18 mouse cellular contexts compared by ENCODE assay signal in the genomic region with DNA sequence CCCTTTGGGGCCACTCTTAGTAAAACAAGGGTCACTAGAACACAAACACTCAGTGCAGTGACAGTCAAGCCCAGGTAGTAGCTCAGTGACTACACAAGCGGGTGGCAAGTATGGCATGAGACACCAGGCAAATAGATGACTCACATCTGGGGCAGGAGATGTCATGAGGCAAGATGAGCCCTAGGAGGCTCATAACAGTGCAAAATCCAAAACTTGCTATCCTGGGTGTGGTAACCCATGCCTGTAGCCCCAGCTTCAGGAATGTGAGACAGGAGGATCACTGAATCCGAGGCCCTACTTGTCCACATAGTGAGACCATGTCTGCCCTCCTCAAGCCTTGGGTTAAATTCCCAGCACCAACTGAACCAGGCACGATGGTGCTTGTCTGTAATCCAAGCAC. TPM values are rescaled to one million over a fixed set of nuclear protein-coding genes. Genes with fewer than 3 reads are reported as not detected.
A peak's percentile ranks its signal among the peaks of the same experiment; 100 is the strongest.
DNase-seq lines count a peak whose midpoint lies in the region; ATAC-seq and TF ChIP-seq lines count a peak whose summit lies in the region.
"Had no signal": no experiment of that assay in that cellular context is flagged by ENCODE, and none has a peak within 500 bp of the region (broad histone marks: within the 10 kb centered on the region; RNA-seq: fewer than 3 reads in every experiment).

No protein-coding gene starts in this region.

- no peak overlapping the region for H3K4me2 ChIP-seq in hindbrain, postnatal 0 days (ENCODE audit: low read depth, low read length)
- H3K4me2 ChIP-seq: heart, embryonic 15.5 days had no signal

- H3ac ChIP-seq in C2C12 (ENCODE audit: control insufficient read depth, insufficient read length, low read depth), result no peak overlapping the region

- peaks cover 8% of the 10 kb centered on the region for H3K27me3 ChIP-seq in C2C12 (ENCODE audit: control insufficient read depth, insufficient read depth, insufficient read length)
- H3K27me3 ChIP-seq in hindbrain, postnatal 0 days (ENCODE audit: insufficient read depth, low read length), result peaks cover 19% of the 10 kb centered on the region
- H3K27me3 ChIP-seq: CH12.LX, Patski had no signal

- H3K4me3 ChIP-seq in C2C12 (ENCODE audit: insufficient read depth, poor library complexity, severe bottlenecking), result no peak overlapping the region
- H3K4me3 ChIP-seq in hindbrain, postnatal 0 days (ENCODE audit: low read length), result no peak overlapping the region
- H3K4me3 ChIP-seq: heart, embryonic 15.5 days had no signal

- no peak overlapping the region for H3K27ac ChIP-seq in hindbrain, postnatal 0 days
- H3K27ac ChIP-seq: embryonic facial prominence, embryonic 13.5 days; forebrain, embryonic 13.5 days; heart, embryonic 15.5 days; hindbrain, embryonic 13.5 days had no signal

- peak; percentile 19 for DNase-seq in cerebellum, adult 9-10 months
- no peak for DNase-seq in cerebellum, adult 9-11 months
- DNase-seq in layer of hippocampus, adult 11-12 months (ENCODE audit: low spot score), result peak; percentile 7
- no peak for DNase-seq in layer of hippocampus, adult 9-10 months (ENCODE audit: low spot score)
- peak; percentile 55 for DNase-seq in 3134 (ENCODE audit: extremely low read depth, insufficient read length, low spot score)
- DNase-seq in left cerebral cortex, postnatal 36 days (ENCODE audit: low spot score in 2 of 2), result no peak
- no peak for DNase-seq in hindbrain, postnatal 0 days (ENCODE audit: low spot score)
- DNase-seq: kidney, adult 11 months had no signal

- no peak for ATAC-seq in hindbrain, postnatal 0 days

- WGBS in hindbrain, postnatal 0 days, result 91% methylated on average over 3 of the region's 3 CpGs

- H3K9me3 ChIP-seq in hindbrain, postnatal 0 days (ENCODE audit: low read length), result no peaks in the 10 kb centered on the region
- H3K9me3 ChIP-seq: embryonic facial prominence, embryonic 13.5 days; forebrain, embryonic 13.5 days; heart, embryonic 15.5 days; hindbrain, embryonic 13.5 days had no signal

- intact Hi-C loops in left cerebral cortex, postnatal 36 days (cut with DNase I), result loop anchor here (2.0 to 5.0 kb wide), 2 partner anchors 16 to 33 kb away; partner anchors contain the start of gene H2-DMa

- peaks cover 4% of the 10 kb centered on the region; the same call in 1 of the 2 replicates for H3K4me1 ChIP-seq in hindbrain, postnatal 0 days (ENCODE audit: insufficient read depth, low read length)

- no peaks in the 10 kb centered on the region for H3K36me3 ChIP-seq in C2C12 (ENCODE audit: control insufficient read depth, insufficient read depth)
- no peaks in the 10 kb centered on the region for H3K36me3 ChIP-seq in hindbrain, postnatal 0 days (ENCODE audit: insufficient read depth, low read length)
- H3K36me3 ChIP-seq: embryonic facial prominence, embryonic 13.5 days; heart, embryonic 15.5 days; hindbrain, embryonic 13.5 days had no signal

- H3K79me3 ChIP-seq in C2C12 (ENCODE audit: low read depth), result no peaks in the 10 kb centered on the region

- H3K9ac ChIP-seq in hindbrain, postnatal 0 days (replicated peaks; ENCODE audit: low read length), result no peak overlapping the region
- H3K9ac ChIP-seq: embryonic facial prominence, embryonic 13.5 days; forebrain, embryonic 13.5 days; heart, embryonic 15.5 days; hindbrain, embryonic 13.5 days had no signal

- no peak for TF ChIP-seq CTCF in C2C12 (IDR thresholded peaks at IDR 0.05; ENCODE audit: control insufficient read depth, insufficient read depth, insufficient read length)
- TF ChIP-seq CTCF in hindbrain, postnatal 0 days (IDR thresholded peaks at IDR 0.05; ENCODE audit: low read depth), result no peak

- no peaks in the 10 kb centered on the region for H3K79me2 ChIP-seq in C2C12 (ENCODE audit: control insufficient read depth, insufficient read depth)

TF ChIP-seq in C2C12, 6 proteins besides CTCF, POLR2A, EP300 and RAD21:
- TF ChIP-seq USF1 (IDR thresholded peaks at IDR 0.05; ENCODE audit: low read depth), result no peak
- TF ChIP-seq MAX (IDR thresholded peaks at IDR 0.05), result peak; percentile 17
- no peak for TF ChIP-seq FOSL1 (IDR thresholded peaks at IDR 0.05; ENCODE audit: insufficient read depth, low read length, poor library complexity, severe bottlenecking)
- no peak for TF ChIP-seq MYOG (IDR thresholded peaks at IDR 0.05; ENCODE audit: control insufficient read depth, extremely low read depth, insufficient read length)

RNA-seq across cellular contexts. Expression of gene H2-DMb2, which starts 8.7 kb away (rescaled TPM):
- polyA plus RNA-seq in C2C12 (2012; fragmentation: generic; extraction: Trizol), result not detected
- total RNA-seq in left cerebral cortex, postnatal 36 days (2021), result under 1 TPM; 0.59 to 0.93 TPM
- total RNA-seq in hindbrain, postnatal 0 days (2014; rRNA removed), result 0.16 TPM in 1 of 2 replicates, not detected in the other
- polyA plus RNA-seq in hindbrain, postnatal 0 days (2015; fragmentation: Nextera tagmentation; extraction: Ambion mirVana), result 0.58 and 0.59 TPM in 2 replicates
- polyA plus RNA-seq: forebrain, embryonic 13.5 days; heart, embryonic 11.5 days had no signal

RNA-seq across cellular contexts. Expression of gene Brd2, which starts 12.0 kb away (rescaled TPM):
- polyA plus RNA-seq in C2C12 (2012; fragmentation: generic; extraction: Trizol), result 127 TPM
- total RNA-seq in left cerebral cortex, postnatal 36 days (2021), result 100 to 1,000 TPM; 183 to 189 TPM
- total RNA-seq in hindbrain, postnatal 0 days (2014; rRNA removed), result 180 and 195 TPM in 2 replicates
- 101 and 108 TPM in 2 replicates for polyA plus RNA-seq in hindbrain, postnatal 0 days (2015; fragmentation: Nextera tagmentation; extraction: Ambion mirVana)

RNA-seq across cellular contexts. Expression of gene H2-DMa, which starts 15.1 kb away (rescaled TPM):
- 5.2 TPM for polyA plus RNA-seq in C2C12 (2012; fragmentation: generic; extraction: Trizol)
- total RNA-seq in left cerebral cortex, postnatal 36 days (2021), result 10 to 100 TPM; 26.1 to 28.5 TPM
- total RNA-seq in hindbrain, postnatal 0 days (2014; rRNA removed), result 30.9 and 31.3 TPM in 2 replicates
- polyA plus RNA-seq in hindbrain, postnatal 0 days (2015; fragmentation: Nextera tagmentation; extraction: Ambion mirVana), result 23.5 and 24.1 TPM in 2 replicates

RNA-seq across cellular contexts. Expression of gene H2-DMb1, which starts 18.4 kb away (rescaled TPM):
- not detected for polyA plus RNA-seq in C2C12 (2012; fragmentation: generic; extraction: Trizol)
- 1 to 10 TPM in 1 of 2 experiments, under 1 TPM in 1; 0.94 to 1.1 TPM for total RNA-seq in left cerebral cortex, postnatal 36 days (2021)
- 1.8 and 3.0 TPM in 2 replicates for total RNA-seq in hindbrain, postnatal 0 days (2014; rRNA removed)
- 1.4 and 1.8 TPM in 2 replicates for polyA plus RNA-seq in hindbrain, postnatal 0 days (2015; fragmentation: Nextera tagmentation; extraction: Ambion mirVana)
- polyA plus RNA-seq: forebrain, embryonic 13.5 days had no signal

RNA-seq across cellular contexts. Expression of gene H2-Oa, which starts 42.3 kb away (rescaled TPM):
- not detected for polyA plus RNA-seq in C2C12 (2012; fragmentation: generic; extraction: Trizol)
- under 1 TPM in 1 of 2 experiments, not detected in 1; 0.79 TPM for total RNA-seq in left cerebral cortex, postnatal 36 days (2021)
- total RNA-seq in hindbrain, postnatal 0 days (2014; rRNA removed), result not detected in 2 replicates
- 0.23 and 0.31 TPM in 2 replicates for polyA plus RNA-seq in hindbrain, postnatal 0 days (2015; fragmentation: Nextera tagmentation; extraction: Ambion mirVana)
- total RNA-seq: gastrocnemius, adult 8-10 months; gastrocnemius, postnatal 36 days had no signal
- polyA plus RNA-seq: forebrain, embryonic 13.5 days; hindbrain, embryonic 13.5 days; Patski had no signal

Comparison
In these comparisons a context has a peak if more than half of its experiments do, and no peak if none do; other contexts are left out.
1. DNase-seq: peak in cerebellum, adult 9-10 months (single experiment), layer of hippocampus, adult 11-12 months (single experiment) and 3134 (single experiment); none in cerebellum, adult 9-11 months (single experiment), layer of hippocampus, adult 9-10 months (single experiment), left cerebral cortex, postnatal 36 days (0 of 2) and hindbrain, postnatal 0 days (single experiment).